Mouse (Mus musculus) heart, postnatal 25 days (tissue): Measurements from ENCODE around the gene D630039A03Rik. TPM values are rescaled to one million over a fixed set of nuclear protein-coding genes. Genes with fewer than 3 reads are reported as not detected.

ENCODE experiments used
- DNase-seq: peaks from one replicate; pipeline ENCODE4 v3.0.0; 2022; ENCODE audit warnings: low spot score
- intact Hi-C: fragments of 180-260 bp; cut with DNase I; formaldehyde crosslinking; loops from one replicate; pipeline ENCODE4 v1.15.1; 2025
- total RNA-seq, 2 experiments: library from RNA; stranded (reverse); gene quantifications; 2 replicates each; pipeline ENCODE4 v1.2.3; 2021

D630039A03Rik gene
- total RNA-seq = under 1 TPM; 0.26 to 0.28 TPM

- intact Hi-C loops = no loop called here
- no peak for DNase-seq
Measured at GRCm38 (mm10) chr4:57916201-57916661, at the start of gene D630039A03Rik. Gene D630039A03Rik (minus strand): TSS chr4:57916297.

- DNase-seq = no peak
- intact Hi-C loops = no loop called here
Measured at GRCm38 (mm10) chr4:57965516-57965915, 49.4 kb upstream of the D630039A03Rik start.

GRCm38 (mm10) chr4:57964143-57964542, 48.0 kb upstream of the D630039A03Rik start:
- no peak for DNase-seq
- intact Hi-C loops = no loop called here

- DNase-seq = no peak
- intact Hi-C loops = loop anchor here (5.0 kb wide), 1 partner anchor 118 kb away; no protein-coding TSS in a partner anchor
Measured at GRCm38 (mm10) chr4:57959056-57959455, 43.0 kb upstream of the D630039A03Rik start.

GRCm38 (mm10) chr4:57958098-57958497, 42.0 kb upstream of the D630039A03Rik start:
- intact Hi-C loops = loop anchor here (5.0 kb wide), 1 partner anchor 119 kb away; no protein-coding TSS in a partner anchor
- DNase-seq = no peak

GRCm38 (mm10) chr4:57957200-57958085, 41.3 kb upstream of the D630039A03Rik start:
- intact Hi-C loops = loop anchor here (5.0 kb wide), 1 partner anchor 120 kb away; no protein-coding TSS in a partner anchor
- no peak for DNase-seq

GRCm38 (mm10) chr4:57956029-57956960, 40.2 kb upstream of the D630039A03Rik start, which contains the start of gene Txn1:
Gene Txn1 (minus strand): TSS chr4:57956411.
- DNase-seq = peak; percentile 96
- intact Hi-C loops = loop anchor here (5.0 kb wide), 1 partner anchor 121 kb away; no protein-coding TSS in a partner anchor

- intact Hi-C loops = loop anchor here (5.0 kb wide), 1 partner anchor 122 kb away; no protein-coding TSS in a partner anchor
- DNase-seq = peak; percentile 48
Measured at GRCm38 (mm10) chr4:57955544-57955958, 39.5 kb upstream of the D630039A03Rik start.

- no peak for DNase-seq
Measured at GRCm38 (mm10) chr4:57954991-57955390, 38.9 kb upstream of the D630039A03Rik start.

GRCm38 (mm10) chr4:57954580-57954979, 38.5 kb upstream of the D630039A03Rik start:
- intact Hi-C loops = no loop called here

More at GRCm38 (mm10) chr4:57954991-57955390, 38.9 kb upstream of the D630039A03Rik start:
- intact Hi-C loops = loop anchor here (5.0 kb wide), 1 partner anchor 122 kb away; no protein-coding TSS in a partner anchor

GRCm38 (mm10) chr4:57953796-57954195, 37.7 kb upstream of the D630039A03Rik start:
- intact Hi-C loops = no loop called here
- no peak for DNase-seq

More at GRCm38 (mm10) chr4:57954580-57954979, 38.5 kb upstream of the D630039A03Rik start:
- DNase-seq = no peak

GRCm38 (mm10) chr4:57952891-57953290, 36.8 kb upstream of the D630039A03Rik start:
- intact Hi-C loops = no loop called here
- no peak for DNase-seq

- intact Hi-C loops = no loop called here
- no peak for DNase-seq
Measured at GRCm38 (mm10) chr4:57952416-57952815, 36.3 kb upstream of the D630039A03Rik start.

- intact Hi-C loops = no loop called here
Measured at GRCm38 (mm10) chr4:57949866-57950265, 33.8 kb upstream of the D630039A03Rik start.

GRCm38 (mm10) chr4:57947476-57947875, 31.4 kb upstream of the D630039A03Rik start:
- no peak for DNase-seq
- intact Hi-C loops = no loop called here

More at GRCm38 (mm10) chr4:57949866-57950265, 33.8 kb upstream of the D630039A03Rik start:
- no peak for DNase-seq

- intact Hi-C loops = no loop called here
- no peak for DNase-seq
Measured at GRCm38 (mm10) chr4:57947036-57947435, 30.9 kb upstream of the D630039A03Rik start.

- DNase-seq = no peak
- intact Hi-C loops = no loop called here
Measured at GRCm38 (mm10) chr4:57942892-57943291, 26.8 kb upstream of the D630039A03Rik start.

- DNase-seq = no peak
Measured at GRCm38 (mm10) chr4:57940631-57941030, 24.5 kb upstream of the D630039A03Rik start.

GRCm38 (mm10) chr4:57937292-57937691, 21.2 kb upstream of the D630039A03Rik start:
- no peak for DNase-seq
- intact Hi-C loops = no loop called here

More at GRCm38 (mm10) chr4:57940631-57941030, 24.5 kb upstream of the D630039A03Rik start:
- intact Hi-C loops = no loop called here
